Mouse (Mus musculus): ENCODE measurements at regions not wholly inside any gene's neighbourhood (a gene's known extent, or its start where the extent isn't known, plus 50 kb on each side); places are given as distances from the start of the nearest gene placed in this dataset.

- DNase-seq (ENCODE audit: low spot score) (no peak), ATAC-seq (replicated peaks; ENCODE audit: low FRiP score) (no peak)
- Histone ChIP-seq H3K27me3 (replicated peaks; ENCODE audit: control insufficient read depth, insufficient read depth, low read length) (no peaks in the 10 kb centered on the region), H3K27ac (ENCODE audit: low read depth, low read length) (no peak overlapping the region), H3K4me2 (no peak overlapping the region), H3K36me3 (ENCODE audit: control insufficient read depth, insufficient read depth, low read length) (no peaks in the 10 kb centered on the region), H3K9me3 (ENCODE audit: control insufficient read depth, low read length) (no peaks in the 10 kb centered on the region), H3K4me1 (replicated peaks; ENCODE audit: control insufficient read depth, insufficient read depth, low read length) (no peaks in the 10 kb centered on the region), H3K9ac (ENCODE audit: low read depth, low read length) (no peak overlapping the region), H3K4me3 (ENCODE audit: low read depth, low read length) (no peak overlapping the region)
- WGBS = 90% methylated on average over 6 of the region's 6 CpGs
Observed at GRCm38 (mm10) chr14:99383170-99383569, 84.7 kb downstream of the Klf5 start.

GRCm38 (mm10) chr14:99387581-99387980 is 89.1 kb downstream of the Klf5 start:
- Histone ChIP-seq H3K27me3 (replicated peaks; ENCODE audit: control insufficient read depth, insufficient read depth, low read length) (no peaks in the 10 kb centered on the region), H3K36me3 (ENCODE audit: control insufficient read depth, insufficient read depth, low read length) (no peaks in the 10 kb centered on the region), H3K4me2 (no peak overlapping the region), H3K4me3 (ENCODE audit: low read depth, low read length) (no peak overlapping the region), H3K9ac (ENCODE audit: low read depth, low read length) (no peak overlapping the region), H3K9me3 (ENCODE audit: control insufficient read depth, low read length) (no peaks in the 10 kb centered on the region), H3K27ac (ENCODE audit: low read depth, low read length) (no peak overlapping the region), H3K4me1 (replicated peaks; ENCODE audit: control insufficient read depth, insufficient read depth, low read length) (no peaks in the 10 kb centered on the region)
- no peak for ATAC-seq (replicated peaks; ENCODE audit: low FRiP score)
- 88% methylated on average over 6 of the region's 6 CpGs for whole genome bisulfite sequencing
- no peak for DNase-seq (ENCODE audit: low spot score)

GRCm38 (mm10) chr14:99389306-99389705 is 90.8 kb downstream of the Klf5 start:
- Histone ChIP-seq H3K4me2 (no peak overlapping the region), H3K4me3 (ENCODE audit: low read depth, low read length) (no peak overlapping the region), H3K27ac (ENCODE audit: low read depth, low read length) (no peak overlapping the region), H3K9me3 (ENCODE audit: control insufficient read depth, low read length) (no peaks in the 10 kb centered on the region), H3K4me1 (replicated peaks; ENCODE audit: control insufficient read depth, insufficient read depth, low read length) (no peaks in the 10 kb centered on the region), H3K9ac (ENCODE audit: low read depth, low read length) (no peak overlapping the region), H3K27me3 (replicated peaks; ENCODE audit: control insufficient read depth, insufficient read depth, low read length) (no peaks in the 10 kb centered on the region), H3K36me3 (ENCODE audit: control insufficient read depth, insufficient read depth, low read length) (no peaks in the 10 kb centered on the region)
- WGBS = 91% methylated on average over 5 of the region's 5 CpGs
- ATAC-seq (replicated peaks; ENCODE audit: low FRiP score) (no peak), DNase-seq (ENCODE audit: low spot score) (no peak)

GRCm38 (mm10) chr14:99391700-99392099 is 93.2 kb downstream of the Klf5 start:
- no peak overlapping the region for H3K4me3 ChIP-seq (ENCODE audit: low read depth, low read length)
- H3K9me3 ChIP-seq (ENCODE audit: control insufficient read depth, low read length) = no peaks in the 10 kb centered on the region
- H3K4me2 ChIP-seq = no peak overlapping the region
- no peaks in the 10 kb centered on the region for H3K36me3 ChIP-seq (ENCODE audit: control insufficient read depth, insufficient read depth, low read length)
- ATAC-seq (replicated peaks; ENCODE audit: low FRiP score) (no peak), DNase-seq (ENCODE audit: low spot score) (no peak)
- no peak overlapping the region for H3K9ac ChIP-seq (ENCODE audit: low read depth, low read length)
- H3K27me3 ChIP-seq (replicated peaks; ENCODE audit: control insufficient read depth, insufficient read depth, low read length) = no peaks in the 10 kb centered on the region
- H3K4me1 ChIP-seq (replicated peaks; ENCODE audit: control insufficient read depth, insufficient read depth, low read length) = no peaks in the 10 kb centered on the region
- WGBS = 85% methylated on average over 7 of the region's 7 CpGs
- no peak overlapping the region for H3K27ac ChIP-seq (ENCODE audit: low read depth, low read length)

- WGBS = 57% methylated on average over 2 of the region's 2 CpGs
- Histone ChIP-seq H3K4me2 (no peak overlapping the region), H3K4me3 (ENCODE audit: low read depth, low read length) (no peak overlapping the region), H3K27me3 (replicated peaks; ENCODE audit: control insufficient read depth, insufficient read depth, low read length) (no peaks in the 10 kb centered on the region), H3K9me3 (ENCODE audit: control insufficient read depth, low read length) (no peaks in the 10 kb centered on the region), H3K36me3 (ENCODE audit: control insufficient read depth, insufficient read depth, low read length) (no peaks in the 10 kb centered on the region), H3K27ac (ENCODE audit: low read depth, low read length) (no peak overlapping the region), H3K4me1 (replicated peaks; ENCODE audit: control insufficient read depth, insufficient read depth, low read length) (no peaks in the 10 kb centered on the region), H3K9ac (ENCODE audit: low read depth, low read length) (no peak overlapping the region)
- no peak for DNase-seq (ENCODE audit: low spot score)
- ATAC-seq (replicated peaks; ENCODE audit: low FRiP score) = no peak
Observed at GRCm38 (mm10) chr14:99392813-99393212, 94.3 kb downstream of the Klf5 start.

- ATAC-seq (replicated peaks; ENCODE audit: low FRiP score) = no peak
- 83% methylated on average over 8 of the region's 8 CpGs for WGBS
- no peak for DNase-seq (ENCODE audit: low spot score)
Observed at GRCm38 (mm10) chr14:99393611-99394010, 95.1 kb downstream of the Klf5 start.

GRCm38 (mm10) chr14:99403155-99403726 is 104.8 kb downstream of the Klf5 start:
- Histone ChIP-seq H3K4me2 (no peak overlapping the region), H3K9ac (ENCODE audit: low read depth, low read length) (no peak overlapping the region), H3K9me3 (ENCODE audit: control insufficient read depth, low read length) (no peaks in the 10 kb centered on the region), H3K36me3 (ENCODE audit: control insufficient read depth, insufficient read depth, low read length) (no peaks in the 10 kb centered on the region), H3K4me3 (ENCODE audit: low read depth, low read length) (no peak overlapping the region), H3K27me3 (replicated peaks; ENCODE audit: control insufficient read depth, insufficient read depth, low read length) (no peaks in the 10 kb centered on the region), H3K27ac (ENCODE audit: low read depth, low read length) (no peak overlapping the region), H3K4me1 (replicated peaks; ENCODE audit: control insufficient read depth, insufficient read depth, low read length) (no peaks in the 10 kb centered on the region)
- WGBS = 80% methylated on average over 6 of the region's 6 CpGs
- DNase-seq (ENCODE audit: low spot score) = no peak
- ATAC-seq (replicated peaks; ENCODE audit: low FRiP score) = no peak

More at GRCm38 (mm10) chr14:99393611-99394010, 95.1 kb downstream of the Klf5 start:
- Histone ChIP-seq H3K27ac (ENCODE audit: low read depth, low read length) (no peak overlapping the region), H3K9me3 (ENCODE audit: control insufficient read depth, low read length) (no peaks in the 10 kb centered on the region), H3K9ac (ENCODE audit: low read depth, low read length) (no peak overlapping the region), H3K27me3 (replicated peaks; ENCODE audit: control insufficient read depth, insufficient read depth, low read length) (no peaks in the 10 kb centered on the region), H3K4me1 (replicated peaks; ENCODE audit: control insufficient read depth, insufficient read depth, low read length) (no peaks in the 10 kb centered on the region), H3K4me2 (no peak overlapping the region), H3K36me3 (ENCODE audit: control insufficient read depth, insufficient read depth, low read length) (no peaks in the 10 kb centered on the region), H3K4me3 (ENCODE audit: low read depth, low read length) (no peak overlapping the region)

GRCm38 (mm10) chr14:99405228-99405627 is 106.7 kb downstream of the Klf5 start:
- no peaks in the 10 kb centered on the region for H3K9me3 ChIP-seq (ENCODE audit: control insufficient read depth, low read length)
- H3K4me3 ChIP-seq (ENCODE audit: low read depth, low read length) = no peak overlapping the region
- WGBS = 54% methylated on average over 5 of the region's 5 CpGs
- ATAC-seq (replicated peaks; ENCODE audit: low FRiP score) = no peak
- no peaks in the 10 kb centered on the region for H3K36me3 ChIP-seq (ENCODE audit: control insufficient read depth, insufficient read depth, low read length)
- no peak for DNase-seq (ENCODE audit: low spot score)
- no peak overlapping the region for H3K4me2 ChIP-seq
- no peak overlapping the region for H3K9ac ChIP-seq (ENCODE audit: low read depth, low read length)
- no peaks in the 10 kb centered on the region for H3K4me1 ChIP-seq (replicated peaks; ENCODE audit: control insufficient read depth, insufficient read depth, low read length)
- no peak overlapping the region for H3K27ac ChIP-seq (ENCODE audit: low read depth, low read length)
- no peaks in the 10 kb centered on the region for H3K27me3 ChIP-seq (replicated peaks; ENCODE audit: control insufficient read depth, insufficient read depth, low read length)

GRCm38 (mm10) chr14:99411835-99412234 is 113.3 kb downstream of the Klf5 start:
- 21% methylated on average over 5 of the region's 5 CpGs for WGBS
- no peak overlapping the region for H3K4me2 ChIP-seq
- DNase-seq (ENCODE audit: low spot score) (no peak), ATAC-seq (replicated peaks; ENCODE audit: low FRiP score) (no peak)
- no peaks in the 10 kb centered on the region for H3K27me3 ChIP-seq (replicated peaks; ENCODE audit: control insufficient read depth, insufficient read depth, low read length)
- H3K9me3 ChIP-seq (ENCODE audit: control insufficient read depth, low read length) = no peaks in the 10 kb centered on the region
- no peaks in the 10 kb centered on the region for H3K36me3 ChIP-seq (ENCODE audit: control insufficient read depth, insufficient read depth, low read length)
- no peak overlapping the region for H3K9ac ChIP-seq (ENCODE audit: low read depth, low read length)
- no peak overlapping the region for H3K4me3 ChIP-seq (ENCODE audit: low read depth, low read length)
- no peak overlapping the region for H3K27ac ChIP-seq (ENCODE audit: low read depth, low read length)
- no peaks in the 10 kb centered on the region for H3K4me1 ChIP-seq (replicated peaks; ENCODE audit: control insufficient read depth, insufficient read depth, low read length)

Data from liver, embryonic 11.5 days (tissue).